Mouse (Mus musculus) limb, embryonic 15.5 days (tissue): ENCODE measurements around the gene Rnh1. TPM values are rescaled to one million over a fixed set of nuclear protein-coding genes. Genes with fewer than 3 reads are reported as not detected.
A peak's percentile ranks its signal among the peaks of the same experiment; 100 is the strongest.

ENCODE experiments used
- ATAC-seq: fragments of 200-750 bp; cut with Nextera tagmentation; 2 replicates; pipeline ENCODE4 v1.8.0; 2017; ENCODE audit warnings: low read depth, moderate TSS enrichment; ENCODE audit not compliant: insufficient number of reproducible peaks, low FRiP score, low TSS enrichment
- H3K27ac ChIP-seq: fragments of 300-500 bp; sonication (generic); 2 replicates; pipeline ENCODE4 v1.5.1; 2015; ENCODE audit warnings: moderate library complexity, mild to moderate bottlenecking, inconsistent platforms
- H3K27me3 ChIP-seq: fragments of 300-500 bp; sonication (generic); 2 replicates; pipeline ENCODE4 v1.6.1; 2015; ENCODE audit warnings: inconsistent platforms
- H3K36me3 ChIP-seq: fragments of 300-500 bp; sonication (generic); 2 replicates; pipeline ENCODE4 v1.6.1; 2015; ENCODE audit warnings: inconsistent platforms
- H3K4me1 ChIP-seq: fragments of 300-500 bp; sonication (generic); 2 replicates; pipeline ENCODE4 v1.6.1; 2015; ENCODE audit warnings: inconsistent platforms
- H3K4me2 ChIP-seq: fragments of 300-500 bp; sonication (generic); 2 replicates; pipeline ENCODE4 v1.6.1; 2015; ENCODE audit warnings: mild to moderate bottlenecking, inconsistent platforms
- H3K4me3 ChIP-seq: fragments of 300-500 bp; sonication (generic); 2 replicates; pipeline ENCODE4 v1.5.1; 2015; ENCODE audit warnings: mild to moderate bottlenecking, inconsistent platforms
- H3K9ac ChIP-seq: fragments of 300-500 bp; sonication (generic); 2 replicates; pipeline ENCODE4 v1.6.1; 2015; ENCODE audit warnings: inconsistent platforms
- H3K9me3 ChIP-seq: fragments of 300-500 bp; sonication (generic); 2 replicates; pipeline ENCODE4 v1.6.1; 2016; ENCODE audit warnings: inconsistent platforms
- WGBS: fragments of 180-500 bp; shearing (Covaris S2); methylation state at CpG from one replicate; pipeline ENCODE4 v1.1.7; 2015; 5-methylcytosine and 5-hydroxymethylcytosine counted together
- polyA plus RNA-seq: library from polyadenylated mRNA; unstranded; fragments of >200 nt; fragmentation: Nextera tagmentation; extraction: Ambion mirVana; gene quantifications from 2 replicates; pipeline ENCODE4 v1.2.1, GENCODE M21; 2015

The Rnh1 gene
- polyA plus RNA-seq, 1 experiment from 2014 or later: 279 TPM

DNA sequence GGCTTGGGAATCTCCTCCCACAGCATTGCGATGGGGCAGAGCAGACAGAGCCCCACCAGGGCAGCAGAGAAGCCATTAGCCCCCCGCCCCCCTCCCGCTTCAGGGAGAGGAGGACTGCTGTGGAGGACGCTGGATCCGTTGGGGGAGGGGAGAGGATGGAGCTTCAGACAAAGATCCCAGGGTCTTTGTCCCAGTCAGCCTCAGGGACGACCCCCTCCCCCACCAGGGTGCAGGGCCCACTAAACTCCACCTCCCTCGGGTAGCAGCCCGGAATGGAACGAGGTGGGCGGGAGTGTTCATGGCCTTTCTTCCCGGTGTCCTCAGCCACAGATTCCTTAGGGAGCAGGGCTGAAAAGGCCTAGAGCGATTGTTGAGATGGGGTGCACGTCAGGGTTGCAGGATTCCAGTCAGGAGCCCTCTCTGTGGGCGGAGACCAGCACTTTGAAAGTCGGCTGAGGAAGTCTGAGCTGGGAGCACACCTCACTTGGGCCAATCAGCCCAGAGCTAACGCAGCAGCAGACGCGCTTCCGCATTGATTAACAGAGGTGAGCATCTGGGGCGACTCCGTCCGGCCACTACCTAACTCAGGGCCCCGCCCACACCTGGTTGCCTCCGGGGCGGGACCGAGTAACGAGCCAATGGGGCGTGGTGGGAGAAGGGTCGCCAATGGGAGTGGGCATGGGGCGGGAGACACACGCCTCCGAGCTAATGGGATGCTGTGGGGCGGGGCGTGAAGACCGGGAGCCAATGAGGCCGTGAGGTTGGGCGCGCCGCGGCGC, 42.6 kb upstream of the Rnh1 start, which contains the start of gene Rassf7:
Gene Rassf7 (plus strand): TSS at position 760 of the 779 bp plus-strand sequence.
- H3K27ac ChIP-seq: peak within 1 kb of the TSS; percentile 84
- ATAC-seq: peak; percentile 90
- peak within 1 kb of the TSS; percentile 72 for H3K4me3 ChIP-seq
- H3K27me3 ChIP-seq: no peaks in the 10 kb centered on the region
- peak within 1 kb of the TSS; percentile 97 for H3K4me2 ChIP-seq
- H3K36me3 ChIP-seq: peaks cover 12% of the 10 kb centered on the region; the same call in 1 of the 2 replicates
- H3K9ac ChIP-seq: peak within 1 kb of the TSS; percentile 40
- 1% methylated on average over 41 of the region's 41 CpGs for WGBS
- H3K9me3 ChIP-seq: no peaks in the 10 kb centered on the region
- H3K4me1 ChIP-seq: peaks cover 46% of the 10 kb centered on the region

DNA sequence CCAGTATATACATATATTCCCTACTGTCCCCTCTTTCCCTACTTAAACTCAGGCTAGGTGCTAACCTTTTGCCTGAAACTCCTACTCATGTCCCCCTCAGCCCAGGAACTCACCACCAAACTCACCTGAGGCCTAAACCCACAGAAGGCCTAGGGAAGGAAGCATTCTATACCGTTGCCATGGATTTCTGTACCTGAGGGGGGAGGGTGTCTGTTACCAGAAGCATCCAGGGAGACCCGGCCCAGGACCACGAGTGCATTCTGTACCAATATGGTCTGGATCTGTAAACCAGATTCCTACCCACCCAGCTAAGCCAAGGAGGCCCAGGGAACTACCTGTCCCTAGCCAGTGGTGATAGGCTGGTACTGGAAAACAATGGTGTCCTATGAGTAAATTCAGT, 41.7 kb upstream of the Rnh1 start:
- H3K9ac ChIP-seq: no peak overlapping the region
- peaks cover 38% of the 10 kb centered on the region for H3K4me1 ChIP-seq
- no peak for ATAC-seq
- no peak overlapping the region for H3K4me3 ChIP-seq
- peaks cover 12% of the 10 kb centered on the region; the same call in 1 of the 2 replicates for H3K36me3 ChIP-seq
- no peaks in the 10 kb centered on the region for H3K27me3 ChIP-seq
- H3K4me2 ChIP-seq: no peak overlapping the region
- WGBS: 66% methylated on average over 3 of the region's 3 CpGs
- no peaks in the 10 kb centered on the region for H3K9me3 ChIP-seq
- no peak overlapping the region for H3K27ac ChIP-seq

DNA sequence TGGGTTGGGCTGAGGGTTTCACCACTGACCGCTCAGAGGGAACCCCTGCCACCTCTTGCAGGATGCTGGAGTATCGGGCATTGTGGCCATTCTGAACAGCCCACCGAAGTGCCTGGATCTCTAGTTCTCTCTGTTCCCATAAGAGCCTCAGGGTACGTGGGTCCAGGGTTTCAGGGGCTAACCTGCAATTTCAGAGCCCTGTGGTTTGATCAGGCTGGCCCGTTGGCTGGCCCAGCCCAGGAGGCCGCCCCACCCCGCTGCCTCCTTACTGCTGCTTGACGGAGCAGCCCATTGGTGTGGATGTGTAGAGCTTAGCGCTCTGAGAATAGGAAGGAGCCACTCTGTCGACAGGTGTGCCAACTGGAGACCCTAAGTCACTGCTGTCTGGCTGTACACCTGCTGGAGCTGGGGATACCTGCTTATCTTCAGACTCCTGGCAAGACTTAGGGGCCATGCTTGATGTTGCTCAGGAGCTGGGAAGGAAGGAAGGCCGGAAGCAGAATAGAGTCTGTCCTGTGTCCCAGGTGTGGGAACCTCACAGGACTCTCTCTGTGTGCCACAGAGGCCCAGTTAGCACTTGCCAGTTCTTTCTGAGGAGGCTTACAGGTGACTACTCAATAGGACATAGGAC, 41.1 kb upstream of the Rnh1 start, which contains the start of gene Lmntd2:
Gene Lmntd2 (minus strand): TSS at position 476 of the 631 bp plus-strand sequence.
- peak within 1 kb of the TSS; percentile 72 for H3K4me3 ChIP-seq
- no peaks in the 10 kb centered on the region for H3K9me3 ChIP-seq
- no peak within 1 kb of the TSS; the same call in 1 of the 2 replicates for H3K9ac ChIP-seq
- H3K27me3 ChIP-seq: no peaks in the 10 kb centered on the region
- H3K27ac ChIP-seq: peak within 1 kb of the TSS; percentile 84
- 86% methylated on average over 11 of the region's 11 CpGs for WGBS
- H3K36me3 ChIP-seq: peaks cover 6% of the 10 kb centered on the region; the same call in 1 of the 2 replicates
- H3K4me1 ChIP-seq: peaks cover 37% of the 10 kb centered on the region
- peak within 1 kb of the TSS; percentile 97 for H3K4me2 ChIP-seq
- ATAC-seq: no peak

DNA sequence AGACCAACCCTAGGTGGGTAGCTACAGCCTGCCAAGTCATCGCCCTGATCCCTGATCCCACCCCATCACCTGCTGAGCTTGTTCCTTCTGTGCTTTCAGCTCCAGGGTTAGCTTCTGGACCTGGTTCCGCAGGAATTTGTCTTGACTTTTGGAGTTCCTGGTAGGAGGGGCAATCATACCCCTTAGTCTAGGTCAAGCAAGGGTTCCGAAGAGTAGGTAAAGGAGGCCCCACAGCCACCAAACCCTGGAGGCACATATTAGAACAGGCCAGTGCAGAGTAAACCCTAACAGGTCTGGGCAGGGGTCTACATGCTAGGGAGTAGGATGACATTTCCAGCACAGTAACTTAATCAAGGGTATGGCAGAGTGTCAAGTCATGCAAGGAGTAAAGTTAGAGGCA, 40.5 kb upstream of the Rnh1 start:
- Histone ChIP-seq H3K27ac (peak overlapping the region; percentile 43; the same call in 1 of the 2 replicates), H3K9ac (no peak overlapping the region), H3K36me3 (0 out of 2 replicates have a peak, but pooled peaks cover 3% of the 10 kb centered on the region), H3K27me3 (no peaks in the 10 kb centered on the region), H3K4me2 (0 out of 2 replicates have a peak overlapping the region, but pooled peaks have one; percentile 5), H3K9me3 (no peaks in the 10 kb centered on the region), H3K4me3 (no peak overlapping the region), H3K4me1 (peaks cover 31% of the 10 kb centered on the region)
- 69% methylated on average over 3 of the region's 3 CpGs for WGBS
- ATAC-seq: no peak

DNA sequence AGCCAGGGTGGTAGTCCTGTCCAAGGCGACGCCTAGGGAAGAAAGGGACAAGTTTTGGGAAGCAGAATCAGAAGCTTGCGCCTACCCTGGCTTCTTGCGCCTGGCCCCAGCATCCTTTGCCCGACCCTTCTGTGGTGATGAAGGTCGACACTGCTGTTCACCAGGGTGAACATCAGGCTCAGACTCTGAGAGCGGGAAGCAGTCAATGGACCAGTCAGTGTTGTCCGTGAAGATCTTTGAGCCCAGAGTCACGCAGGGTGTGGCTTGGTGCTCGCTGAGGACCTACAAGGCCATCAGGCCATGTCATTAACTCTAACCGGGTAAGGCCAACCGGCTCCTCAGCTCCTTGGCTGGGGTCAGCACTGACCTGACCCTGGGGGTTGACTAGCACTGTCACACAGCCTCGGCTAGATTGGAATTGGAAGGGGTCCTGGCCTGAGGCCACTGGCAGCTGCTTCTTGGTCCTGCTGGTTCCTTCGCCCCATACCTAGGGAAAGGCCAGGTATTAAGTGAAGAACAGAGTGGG, 38.0 kb upstream of the Rnh1 start:
- no peaks in the 10 kb centered on the region for H3K27me3 ChIP-seq
- WGBS: 83% methylated on average over 14 of the region's 14 CpGs
- H3K4me1 ChIP-seq: peaks cover 8% of the 10 kb centered on the region
- no peak overlapping the region for H3K9ac ChIP-seq
- no peak overlapping the region for H3K4me2 ChIP-seq
- no peak for ATAC-seq
- no peak overlapping the region for H3K4me3 ChIP-seq
- H3K27ac ChIP-seq: no peak overlapping the region
- H3K36me3 ChIP-seq: no peaks in the 10 kb centered on the region
- H3K9me3 ChIP-seq: no peaks in the 10 kb centered on the region

DNA sequence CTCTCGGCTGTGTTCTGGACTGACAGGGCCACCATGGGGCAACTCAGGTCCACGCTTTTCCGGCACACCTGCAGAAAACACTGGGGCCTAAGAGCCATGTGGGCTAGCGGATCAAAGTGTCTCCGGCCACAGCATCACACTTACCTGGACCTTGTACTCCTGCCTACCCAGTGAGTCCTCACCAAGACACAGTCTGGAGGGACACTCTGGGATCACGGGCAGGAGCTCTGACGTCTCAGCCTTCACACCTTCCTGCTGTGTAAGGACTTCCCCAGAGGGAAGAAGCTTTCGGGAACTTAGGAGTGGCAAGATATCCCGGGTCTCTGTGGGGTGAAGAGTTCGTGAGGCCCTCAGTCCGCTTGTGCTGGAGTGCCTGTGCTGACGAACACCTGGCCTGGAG, 37.5 kb upstream of the Rnh1 start:
- H3K9me3 ChIP-seq: no peaks in the 10 kb centered on the region
- WGBS: 73% methylated on average over 12 of the region's 12 CpGs
- peaks cover 4% of the 10 kb centered on the region for H3K4me1 ChIP-seq
- no peak overlapping the region for H3K4me2 ChIP-seq
- no peaks in the 10 kb centered on the region for H3K27me3 ChIP-seq
- no peak overlapping the region for H3K9ac ChIP-seq
- H3K4me3 ChIP-seq: no peak overlapping the region
- no peaks in the 10 kb centered on the region for H3K36me3 ChIP-seq
- H3K27ac ChIP-seq: no peak overlapping the region
- ATAC-seq: no peak

DNA sequence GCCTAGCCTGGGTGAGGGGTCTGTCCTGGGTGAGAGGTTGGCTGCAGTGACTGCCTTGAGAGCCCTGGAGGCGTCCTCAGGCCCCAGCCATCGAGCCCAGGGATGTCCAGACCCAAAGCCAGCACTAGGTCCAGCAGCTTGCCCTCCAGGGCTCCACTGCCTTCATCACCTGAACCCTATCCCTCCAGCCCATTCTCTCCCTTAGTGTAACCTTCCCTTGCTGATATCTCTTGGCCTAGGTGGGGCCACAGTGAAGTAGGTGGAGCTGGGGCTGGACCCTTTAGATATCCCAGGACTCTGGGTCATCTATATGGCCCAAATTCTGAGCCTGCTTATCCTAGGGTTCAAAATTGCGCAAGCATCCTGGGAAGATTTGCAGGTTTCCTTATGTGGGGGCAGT, 36.9 kb upstream of the Rnh1 start:
- Histone ChIP-seq H3K4me1 (no peaks in the 10 kb centered on the region; the same call in 1 of the 2 replicates), H3K4me2 (no peak overlapping the region), H3K4me3 (no peak overlapping the region), H3K9ac (no peak overlapping the region), H3K27ac (no peak overlapping the region), H3K36me3 (no peaks in the 10 kb centered on the region), H3K9me3 (no peaks in the 10 kb centered on the region), H3K27me3 (no peaks in the 10 kb centered on the region)
- ATAC-seq: no peak
- WGBS: 70% methylated on average over 3 of the region's 3 CpGs

DNA sequence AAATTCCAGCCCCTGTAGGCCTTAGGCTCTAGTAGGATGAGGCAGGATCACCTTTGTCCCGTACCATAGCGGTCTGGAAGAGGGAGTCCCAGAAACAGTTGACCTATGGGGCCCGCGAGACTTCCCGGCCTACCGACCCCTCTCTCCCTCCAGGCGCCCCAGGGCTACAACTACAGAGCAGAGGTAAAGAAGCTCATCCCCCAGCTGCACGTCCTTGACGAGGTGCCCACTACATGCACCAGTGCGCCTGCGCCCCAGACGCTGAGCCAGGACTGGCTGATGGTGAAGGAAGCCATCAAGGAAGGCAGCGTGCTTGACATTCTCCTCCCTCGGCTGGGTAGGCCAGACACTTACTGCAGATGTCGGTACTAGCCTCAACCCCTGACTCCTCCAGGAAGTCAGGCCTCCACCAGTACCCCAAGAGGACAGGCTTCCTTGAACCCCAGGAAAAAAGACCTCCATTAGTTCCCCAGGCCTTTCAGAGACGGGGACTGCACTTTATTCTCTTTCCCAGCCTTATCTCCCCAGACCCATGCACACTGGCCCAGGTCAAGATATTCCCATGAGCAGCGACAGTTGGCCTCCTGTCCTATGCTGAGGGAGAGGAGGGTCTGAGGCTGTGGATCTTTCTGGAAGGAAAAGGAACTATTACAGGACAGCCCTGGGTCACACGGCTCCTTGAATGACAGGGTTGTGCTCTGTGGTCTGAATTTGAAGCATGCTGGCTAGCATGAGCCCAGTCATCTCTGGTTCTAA, 33.7 kb upstream of the Rnh1 start:
- ATAC-seq: no peak
- Histone ChIP-seq H3K4me1 (no peaks in the 10 kb centered on the region), H3K9me3 (no peaks in the 10 kb centered on the region), H3K27ac (no peak overlapping the region), H3K36me3 (0 out of 2 replicates have a peak, but pooled peaks cover 3% of the 10 kb centered on the region), H3K9ac (no peak overlapping the region), H3K4me3 (no peak overlapping the region), H3K4me2 (no peak overlapping the region), H3K27me3 (no peaks in the 10 kb centered on the region)
- 89% methylated on average over 18 of the region's 18 CpGs for WGBS

DNA sequence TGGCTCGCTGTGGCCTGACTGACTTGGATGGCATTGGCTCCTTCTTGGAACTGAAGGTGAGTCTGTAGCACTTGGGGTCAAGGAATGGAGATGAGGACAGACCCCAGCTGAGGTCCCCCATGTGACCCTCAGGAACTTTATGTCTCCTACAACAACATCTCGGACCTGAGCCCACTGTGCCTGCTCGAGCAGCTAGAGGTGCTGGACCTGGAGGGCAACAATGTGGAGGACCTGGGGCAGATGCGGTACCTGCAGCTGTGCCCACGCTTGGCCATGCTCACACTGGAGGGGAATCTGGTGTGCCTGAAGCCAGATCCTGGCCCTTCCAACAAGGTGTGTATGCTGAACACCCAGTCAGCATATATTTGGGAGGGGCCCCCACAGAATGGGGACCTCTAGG, 32.8 kb upstream of the Rnh1 start:
- WGBS: 83% methylated on average over 5 of the region's 5 CpGs
- H3K9ac ChIP-seq: no peak overlapping the region

DNA sequence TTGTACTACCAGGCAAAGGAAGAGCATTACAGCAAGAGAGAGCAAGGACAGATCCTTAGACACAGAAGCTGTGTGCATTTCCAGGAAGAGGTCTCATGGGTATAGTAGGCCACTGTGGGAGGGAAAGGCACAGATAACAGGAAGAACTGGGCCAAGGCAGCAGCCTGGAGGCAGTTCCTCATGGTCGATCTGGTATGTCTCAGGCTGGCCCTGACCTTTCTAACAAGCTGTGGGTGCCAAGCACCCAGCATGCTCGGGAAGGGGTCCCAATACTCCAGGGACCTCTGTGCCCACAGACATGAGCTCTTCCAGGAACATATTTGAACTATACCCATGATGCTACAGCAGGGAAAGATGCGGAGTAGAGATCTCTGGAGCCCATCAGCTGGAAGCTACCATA, 31.9 kb upstream of the Rnh1 start:
- 72% methylated on average over 3 of the region's 3 CpGs for WGBS
- H3K4me1 ChIP-seq: no peaks in the 10 kb centered on the region
- 0 out of 2 replicates have a peak, but pooled peaks cover 5% of the 10 kb centered on the region for H3K36me3 ChIP-seq
- H3K9me3 ChIP-seq: no peaks in the 10 kb centered on the region
- no peak overlapping the region for H3K4me2 ChIP-seq
- no peak for ATAC-seq
- no peak overlapping the region for H3K4me3 ChIP-seq
- H3K27ac ChIP-seq: no peak overlapping the region
- H3K27me3 ChIP-seq: no peaks in the 10 kb centered on the region
- no peak overlapping the region for H3K9ac ChIP-seq

More for the DNA sequence above, 32.8 kb upstream of the Rnh1 start:
- Histone ChIP-seq H3K27me3 (no peaks in the 10 kb centered on the region), H3K27ac (no peak overlapping the region), H3K4me2 (no peak overlapping the region), H3K36me3 (0 out of 2 replicates have a peak, but pooled peaks cover 3% of the 10 kb centered on the region), H3K4me1 (no peaks in the 10 kb centered on the region), H3K4me3 (no peak overlapping the region), H3K9me3 (no peaks in the 10 kb centered on the region)
- no peak for ATAC-seq

DNA sequence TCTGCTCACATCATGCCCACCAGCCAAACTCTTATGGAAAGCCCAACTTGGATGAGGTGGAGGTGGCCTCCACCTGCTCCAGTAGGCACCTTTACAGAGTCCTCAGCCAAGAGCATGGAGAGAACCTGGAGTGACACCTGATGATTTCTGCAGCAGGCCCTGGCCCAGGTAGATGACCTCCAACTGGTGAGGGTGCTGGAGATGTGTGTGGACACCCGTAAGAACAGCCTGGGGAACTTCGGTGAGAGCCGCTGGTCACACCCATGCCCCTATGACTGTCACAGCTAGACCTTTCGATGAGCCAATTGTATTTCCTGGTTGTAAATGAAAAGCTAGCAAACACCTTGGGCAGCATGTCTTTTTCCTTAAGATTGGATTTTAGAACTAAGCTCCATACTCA, 25.5 kb upstream of the Rnh1 start:
- Histone ChIP-seq H3K9ac (no peak overlapping the region), H3K27me3 (no peaks in the 10 kb centered on the region), H3K4me3 (no peak overlapping the region), H3K4me2 (no peak overlapping the region), H3K9me3 (no peaks in the 10 kb centered on the region), H3K27ac (no peak overlapping the region), H3K36me3 (0 out of 2 replicates have a peak, but pooled peaks cover 8% of the 10 kb centered on the region), H3K4me1 (peaks cover 11% of the 10 kb centered on the region)
- WGBS: 91% methylated on average over 4 of the region's 4 CpGs
- ATAC-seq: no peak
